Mouse (Mus musculus): ENCODE results near the gene Sphk1.

GRCm38 (mm10) chr11:116581376-116581814 lies 50.7 kb downstream of the Sphk1 start, which contains the start of gene Ube2o:
- TF ChIP-seq CTCF (IDR thresholded peaks at IDR 0.05; ENCODE audit: borderline replicate concordance, control insufficient read depth, extremely low read depth, insufficient read depth, low read length, poor library complexity) (no peak), POLR2A (IDR thresholded peaks at IDR 0.05; ENCODE audit: control insufficient read depth, extremely low read depth, insufficient read depth, low read length, poor library complexity) (no peak)

All from thymus, adult 2 months (tissue).